Mouse (Mus musculus): ENCODE measurements around the gene Mmp9.

Gene Mmp9

GRCm38 (mm10) chr2:164933534-164933933, 7.0 kb upstream of the Mmp9 start:
- no peak for TF ChIP-seq GATA4 (IDR thresholded peaks at IDR 0.05; ENCODE audit: insufficient replicate concordance, low read length)

DNA sequence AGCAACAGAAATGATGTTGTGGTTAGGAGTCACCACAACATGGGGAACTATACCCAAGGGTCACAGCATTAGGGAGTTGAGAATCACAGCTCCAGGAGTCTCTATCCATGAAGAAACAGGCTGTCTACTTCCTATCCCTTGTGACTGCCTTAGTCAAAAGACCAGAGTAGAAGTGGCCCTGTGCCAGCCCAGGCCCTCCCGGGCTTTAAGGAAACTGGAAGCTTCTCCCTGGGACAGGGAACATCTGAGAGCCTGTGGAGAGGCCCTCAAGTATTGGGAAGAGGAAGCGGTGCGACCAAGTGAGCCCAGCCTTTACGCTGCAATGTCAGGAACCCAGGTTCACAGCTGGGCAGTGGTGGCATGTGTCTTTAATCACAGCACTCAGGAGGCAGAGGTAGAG, 4.6 kb upstream of the Mmp9 start:
- no peak for TF ChIP-seq GATA4 (IDR thresholded peaks at IDR 0.05; ENCODE audit: insufficient replicate concordance, low read length)

DNA sequence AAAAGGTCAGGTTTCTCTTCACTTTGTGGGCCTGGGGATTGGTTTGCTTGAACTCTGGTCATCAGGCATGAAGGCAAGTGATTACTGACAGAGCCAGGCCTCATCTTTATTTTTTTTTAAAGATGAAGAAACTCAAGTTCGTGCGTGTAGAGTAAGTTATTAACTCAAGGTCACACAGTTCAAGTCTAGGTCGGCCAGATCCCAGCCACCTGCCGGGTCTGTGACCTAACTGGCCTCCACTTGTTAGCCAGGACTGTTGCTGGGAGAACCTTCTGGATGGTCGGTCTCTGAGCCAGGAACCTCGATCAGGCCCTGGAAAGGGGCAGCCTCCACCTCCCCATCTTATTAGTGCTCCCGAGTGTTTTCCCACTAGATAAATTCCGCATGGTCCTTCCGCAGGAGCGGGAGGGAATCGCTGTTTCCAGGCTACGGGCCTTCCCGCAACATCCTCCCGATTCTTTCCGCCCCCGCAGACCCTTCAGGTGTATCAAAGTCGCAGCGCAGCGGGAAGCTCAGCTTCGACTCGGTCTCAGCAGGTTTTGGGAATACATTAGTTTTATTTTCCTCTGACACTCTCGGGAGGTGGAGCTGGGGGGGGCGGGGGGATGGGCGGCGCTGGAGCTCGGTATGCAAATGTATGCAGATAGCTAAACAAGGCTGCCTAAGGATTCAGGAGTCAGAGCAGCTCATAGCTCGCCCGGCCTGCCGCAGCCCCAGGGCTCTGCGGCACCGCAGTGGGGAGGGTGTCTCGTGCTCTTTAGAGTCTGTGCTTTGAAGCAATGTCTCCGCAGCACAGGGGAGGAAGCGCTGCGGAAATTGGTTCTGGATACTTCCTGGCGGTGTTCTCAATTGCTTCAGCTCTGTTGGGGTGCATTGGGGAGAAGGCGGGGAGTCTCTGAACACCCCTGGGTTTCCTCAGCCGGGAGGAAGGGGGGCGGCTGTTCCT, 2.2 kb upstream of the Mmp9 start:
- TF ChIP-seq GATA4 (IDR thresholded peaks at IDR 0.05; ENCODE audit: insufficient replicate concordance, low read length) = no peak

GRCm38 (mm10) chr2:164939106-164939505, 1.5 kb upstream of the Mmp9 start:
- no peak for TF ChIP-seq GATA4 (IDR thresholded peaks at IDR 0.05; ENCODE audit: insufficient replicate concordance, low read length)

DNA sequence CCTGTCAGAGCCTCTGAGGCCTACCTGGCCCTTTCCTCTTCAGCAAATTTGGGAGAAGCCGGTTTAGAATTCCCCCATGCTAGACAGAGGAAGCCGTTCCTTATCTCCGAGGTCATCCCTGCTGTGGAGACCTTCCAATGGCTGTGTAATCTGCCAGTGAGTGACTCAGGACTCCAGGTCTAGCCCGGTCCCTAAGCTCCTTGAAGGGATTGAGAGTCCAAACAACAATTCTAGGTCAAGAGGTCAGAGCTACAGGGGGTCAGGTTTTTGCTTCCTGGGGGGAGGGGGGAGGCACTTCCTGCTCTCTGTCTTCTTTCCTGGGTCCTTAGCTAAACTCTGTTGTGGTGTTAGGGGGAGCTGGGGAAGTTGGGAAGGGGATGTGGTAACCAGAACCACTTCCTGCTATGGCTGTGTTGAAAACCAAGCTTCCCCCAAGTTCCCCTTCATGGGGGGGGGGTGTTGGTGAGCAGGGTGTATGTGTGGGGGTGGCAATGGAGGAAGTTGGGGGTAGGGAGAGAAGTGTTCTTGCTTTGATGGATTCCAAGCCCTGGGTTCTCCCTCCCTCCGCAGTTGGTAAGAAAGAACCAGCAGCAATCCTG, 2.2 kb downstream of the Mmp9 start:
- no peak for TF ChIP-seq GATA4 (IDR thresholded peaks at IDR 0.05; ENCODE audit: insufficient replicate concordance, low read length)

DNA sequence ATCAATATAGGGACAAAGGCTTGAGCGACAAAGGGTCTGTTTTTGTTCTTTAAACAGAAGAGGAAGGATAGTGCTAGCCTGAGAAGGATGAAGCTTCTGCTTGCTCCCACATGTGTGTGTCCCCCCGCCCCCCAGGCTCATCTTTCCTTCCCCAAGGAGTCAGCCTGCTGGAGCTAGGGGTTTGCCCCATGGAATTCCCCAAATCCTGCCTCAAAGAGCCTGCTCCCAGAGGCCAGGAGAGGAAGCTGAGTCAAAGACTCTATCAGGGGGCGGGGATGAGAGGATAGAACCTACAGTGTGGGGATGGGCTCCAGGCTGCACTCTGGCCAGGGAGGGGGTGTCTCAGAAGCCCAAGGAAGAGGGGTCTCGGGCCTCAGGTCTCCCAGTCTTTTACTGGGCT, 6.9 kb downstream of the Mmp9 start:
- TF ChIP-seq GATA4 (IDR thresholded peaks at IDR 0.05; ENCODE audit: insufficient replicate concordance, low read length) = no peak

DNA sequence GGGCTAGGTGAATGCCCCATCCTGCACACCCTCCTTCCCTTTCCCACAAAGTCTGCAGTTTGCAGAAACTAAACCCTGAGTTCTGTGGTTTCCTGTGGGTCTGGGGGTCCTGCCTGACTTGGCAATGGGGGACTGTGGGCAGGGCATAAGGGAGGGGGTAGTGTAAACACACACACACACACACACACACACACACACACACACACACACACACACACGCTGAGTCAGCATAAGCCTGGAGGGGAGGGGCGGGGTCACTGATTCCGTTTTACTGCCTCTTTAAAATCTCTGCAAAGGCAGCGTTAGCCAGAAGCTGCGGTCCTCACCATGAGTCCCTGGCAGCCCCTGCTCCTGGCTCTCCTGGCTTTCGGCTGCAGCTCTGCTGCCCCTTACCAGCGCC, 7.3 kb downstream of the Mmp9 start:
- no peak for TF ChIP-seq GATA4 (IDR thresholded peaks at IDR 0.05; ENCODE audit: insufficient replicate concordance, low read length)

DNA sequence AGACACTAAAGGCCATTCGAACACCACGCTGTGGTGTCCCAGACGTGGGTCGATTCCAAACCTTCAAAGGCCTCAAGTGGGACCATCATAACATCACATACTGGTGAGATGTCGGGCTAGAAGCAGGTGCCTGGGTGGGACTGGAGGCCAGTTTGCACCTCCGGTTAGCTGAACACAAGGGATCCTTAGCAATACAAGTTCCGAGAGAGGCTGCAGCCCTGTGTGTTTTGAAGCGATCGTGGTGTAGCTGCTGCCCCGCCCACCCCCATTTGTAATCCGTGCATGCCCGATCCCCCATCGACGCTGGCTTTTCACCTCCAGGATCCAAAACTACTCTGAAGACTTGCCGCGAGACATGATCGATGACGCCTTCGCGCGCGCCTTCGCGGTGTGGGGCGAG, 8.4 kb downstream of the Mmp9 start:
- TF ChIP-seq GATA4 (IDR thresholded peaks at IDR 0.05; ENCODE audit: insufficient replicate concordance, low read length) = no peak

DNA sequence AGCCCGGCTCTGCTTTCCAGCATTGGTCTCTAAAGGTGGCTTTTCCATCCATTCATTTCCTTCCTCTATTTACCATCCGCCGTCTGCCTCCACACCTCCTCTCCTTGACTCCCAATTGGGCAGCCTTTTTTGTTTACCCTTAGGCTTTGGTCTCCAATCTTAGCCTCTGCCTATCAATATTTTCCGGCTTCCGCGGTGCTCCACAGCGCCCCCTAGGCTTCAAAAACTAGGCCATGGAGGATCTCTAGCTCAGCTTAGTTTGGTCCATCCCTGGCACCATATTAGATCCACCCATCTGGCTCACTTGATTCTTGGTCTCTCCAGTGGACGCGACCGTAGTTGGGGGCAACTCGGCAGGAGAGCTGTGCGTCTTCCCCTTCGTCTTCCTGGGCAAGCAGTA, 9.9 kb downstream of the Mmp9 start:
- TF ChIP-seq GATA4 (IDR thresholded peaks at IDR 0.05; ENCODE audit: insufficient replicate concordance, low read length) = no peak

- no peak for TF ChIP-seq GATA4 (IDR thresholded peaks at IDR 0.05; ENCODE audit: insufficient replicate concordance, low read length)
Observed at GRCm38 (mm10) chr2:164951745-164952144, 11.2 kb downstream of the Mmp9 start.

DNA sequence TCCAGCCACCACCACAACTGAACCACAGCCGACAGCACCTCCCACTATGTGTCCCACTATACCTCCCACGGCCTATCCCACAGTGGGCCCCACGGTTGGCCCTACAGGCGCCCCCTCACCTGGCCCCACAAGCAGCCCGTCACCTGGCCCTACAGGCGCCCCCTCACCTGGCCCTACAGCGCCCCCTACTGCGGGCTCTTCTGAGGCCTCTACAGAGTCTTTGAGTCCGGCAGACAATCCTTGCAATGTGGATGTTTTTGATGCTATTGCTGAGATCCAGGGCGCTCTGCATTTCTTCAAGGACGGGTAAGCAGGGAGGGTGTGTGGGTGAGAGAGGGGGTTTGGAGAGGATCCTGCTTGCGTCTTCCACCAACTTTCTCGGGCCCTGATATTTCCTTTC, 11.9 kb downstream of the Mmp9 start:
- no peak for TF ChIP-seq GATA4 (IDR thresholded peaks at IDR 0.05; ENCODE audit: insufficient replicate concordance, low read length)

DNA sequence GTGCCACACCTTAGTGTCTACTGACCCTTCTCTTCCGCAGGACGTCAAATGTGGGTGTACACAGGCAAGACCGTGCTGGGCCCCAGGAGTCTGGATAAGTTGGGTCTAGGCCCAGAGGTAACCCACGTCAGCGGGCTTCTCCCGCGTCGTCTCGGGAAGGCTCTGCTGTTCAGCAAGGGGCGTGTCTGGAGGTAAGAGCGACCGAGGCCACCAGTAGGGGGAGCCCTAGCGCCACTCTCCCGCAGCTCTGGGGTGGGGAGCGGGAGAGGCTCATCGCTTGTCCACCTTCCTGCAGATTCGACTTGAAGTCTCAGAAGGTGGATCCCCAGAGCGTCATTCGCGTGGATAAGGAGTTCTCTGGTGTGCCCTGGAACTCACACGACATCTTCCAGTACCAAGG, 12.6 kb downstream of the Mmp9 start:
- TF ChIP-seq GATA4 (IDR thresholded peaks at IDR 0.05; ENCODE audit: insufficient replicate concordance, low read length) = no peak

GRCm38 (mm10) chr2:164955725-164956124, 15.1 kb downstream of the Mmp9 start:
- TF ChIP-seq GATA4 (IDR thresholded peaks at IDR 0.05; ENCODE audit: insufficient replicate concordance, low read length) = no peak

GRCm38 (mm10) chr2:164956195-164956594, 15.6 kb downstream of the Mmp9 start:
- no peak for TF ChIP-seq GATA4 (IDR thresholded peaks at IDR 0.05; ENCODE audit: insufficient replicate concordance, low read length)

- TF ChIP-seq GATA4 (IDR thresholded peaks at IDR 0.05; ENCODE audit: insufficient replicate concordance, low read length) = no peak
Observed at GRCm38 (mm10) chr2:164957548-164958315, 17.2 kb downstream of the Mmp9 start.

All from liver, adult (tissue).